Mouse (Mus musculus) ovary, postnatal 14 days (tissue): ENCODE measurements around the gene Apbb2.

Source experiments
- DNase-seq: peaks from one replicate; pipeline ENCODE4 v3.0.0; 2022; ENCODE audit warnings: low spot score

Gene Apbb2

GRCm38 (mm10) chr5:66618597-66618996, at the start of gene Apbb2:
Gene Apbb2 (minus strand): TSS chr5:66618784.
- peak; percentile 94 for DNase-seq

- DNase-seq, result peak; percentile 8
Observed at GRCm38 (mm10) chr5:66654220-66654619, 35.6 kb upstream of the Apbb2 start.

GRCm38 (mm10) chr5:66647504-66647903, 28.9 kb upstream of the Apbb2 start:
- no peak for DNase-seq

- DNase-seq, result no peak
Observed at GRCm38 (mm10) chr5:66643260-66643659, 24.7 kb upstream of the Apbb2 start.

- DNase-seq, result no peak
Observed at GRCm38 (mm10) chr5:66642156-66642555, 23.6 kb upstream of the Apbb2 start.

GRCm38 (mm10) chr5:66635459-66636079, 17.0 kb upstream of the Apbb2 start:
- no peak for DNase-seq

- DNase-seq, result no peak
Observed at GRCm38 (mm10) chr5:66627805-66628204, 9.2 kb upstream of the Apbb2 start.

- DNase-seq, result peak; percentile 76
Observed at GRCm38 (mm10) chr5:66620191-66620625, 1.6 kb upstream of the Apbb2 start.

GRCm38 (mm10) chr5:66619675-66620074, 1.1 kb upstream of the Apbb2 start:
- no peak for DNase-seq

GRCm38 (mm10) chr5:66619195-66619594, 611 bp upstream of the Apbb2 start:
- no peak for DNase-seq

GRCm38 (mm10) chr5:66617921-66618460, 593 bp downstream of the Apbb2 start:
- DNase-seq, result peak; percentile 27

- DNase-seq, result no peak
Observed at GRCm38 (mm10) chr5:66614940-66615339, 3.6 kb downstream of the Apbb2 start.

GRCm38 (mm10) chr5:66613725-66614124, 4.9 kb downstream of the Apbb2 start:
- no peak for DNase-seq

- no peak for DNase-seq
Observed at GRCm38 (mm10) chr5:66612964-66613363, 5.6 kb downstream of the Apbb2 start.

GRCm38 (mm10) chr5:66611851-66612250, 6.7 kb downstream of the Apbb2 start:
- no peak for DNase-seq

GRCm38 (mm10) chr5:66611361-66611760, 7.2 kb downstream of the Apbb2 start:
- DNase-seq, result no peak

- DNase-seq, result no peak
Observed at GRCm38 (mm10) chr5:66610270-66610669, 8.3 kb downstream of the Apbb2 start.

GRCm38 (mm10) chr5:66609306-66609705, 9.3 kb downstream of the Apbb2 start:
- no peak for DNase-seq

GRCm38 (mm10) chr5:66607801-66608200, 10.8 kb downstream of the Apbb2 start:
- no peak for DNase-seq

- DNase-seq, result no peak
Observed at GRCm38 (mm10) chr5:66607201-66607600, 11.4 kb downstream of the Apbb2 start.

- no peak for DNase-seq
Observed at GRCm38 (mm10) chr5:66605636-66606035, 12.9 kb downstream of the Apbb2 start.

GRCm38 (mm10) chr5:66604423-66604822, 14.2 kb downstream of the Apbb2 start:
- no peak for DNase-seq

- DNase-seq, result no peak
Observed at GRCm38 (mm10) chr5:66603746-66604145, 14.8 kb downstream of the Apbb2 start.

GRCm38 (mm10) chr5:66603223-66603622, 15.4 kb downstream of the Apbb2 start:
- DNase-seq, result no peak
